Mouse (Mus musculus) embryo, embryonic 11.5 days (tissue): ENCODE results near the gene Zic1.

Source experiments
- DNase-seq: peaks from one replicate; pipeline ENCODE4 v3.0.0-alpha.2; 2012; ENCODE audit warnings: low read depth, low spot score

The Zic1 gene

GRCm38 (mm10) chr9:91353551-91354433 is 11.8 kb downstream of the Zic1 start:
- no peak for DNase-seq

DNA sequence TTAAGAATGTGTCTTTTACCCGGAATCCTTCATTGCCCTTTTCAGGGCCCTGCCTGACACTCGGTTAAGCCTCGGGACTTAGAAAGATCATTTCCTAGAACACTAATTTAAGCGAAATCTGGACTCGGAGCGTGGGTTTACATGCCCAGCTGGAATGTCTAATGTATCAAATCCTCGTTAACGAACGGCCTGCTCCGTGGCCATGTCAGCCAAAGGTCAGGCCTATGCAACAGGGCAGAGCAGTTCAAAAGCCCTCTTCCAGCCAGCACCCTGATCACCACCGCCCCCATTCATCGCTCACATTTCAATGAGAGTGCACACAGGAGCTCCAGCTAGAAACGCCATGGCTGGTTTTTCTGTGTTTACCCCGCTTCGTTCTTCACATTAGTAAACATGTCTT is 12.8 kb downstream of the Zic1 start:
- DNase-seq = no peak

- no peak for DNase-seq
Measured at GRCm38 (mm10) chr9:91351961-91352411, 13.6 kb downstream of the Zic1 start.

- DNase-seq = no peak
Measured at GRCm38 (mm10) chr9:91351361-91351760, 14.2 kb downstream of the Zic1 start.

GRCm38 (mm10) chr9:91350861-91351291 is 14.7 kb downstream of the Zic1 start:
- DNase-seq = no peak

DNA sequence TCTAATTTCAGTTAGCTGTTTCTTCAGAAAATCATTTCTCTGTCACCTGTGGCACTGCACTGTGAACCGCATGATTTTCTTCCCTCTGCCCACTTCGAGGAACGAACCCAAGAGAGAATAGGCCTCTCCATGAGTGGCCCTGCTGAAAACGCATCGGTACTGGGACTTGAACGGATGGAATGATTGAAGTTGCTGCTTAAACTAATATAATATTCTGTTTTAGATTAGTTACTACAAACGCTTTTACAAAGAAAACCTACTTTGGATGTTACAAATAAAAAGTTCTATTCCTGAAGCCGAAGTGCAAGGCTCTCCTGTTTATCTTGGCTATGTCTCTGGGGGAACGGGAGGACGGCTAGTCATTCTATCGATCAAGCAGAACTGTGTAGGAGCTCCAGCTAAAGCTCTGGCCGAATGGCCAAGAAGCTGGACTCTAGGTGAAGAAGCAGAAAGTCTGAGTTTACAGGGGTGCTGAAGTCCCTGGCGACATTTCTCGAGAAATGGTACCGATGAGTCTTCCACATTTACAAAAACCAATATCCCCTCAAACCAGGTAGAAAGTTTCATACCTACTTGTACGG is 15.3 kb downstream of the Zic1 start:
- DNase-seq = no peak

GRCm38 (mm10) chr9:91348746-91349145 is 16.9 kb downstream of the Zic1 start:
- no peak for DNase-seq

GRCm38 (mm10) chr9:91347591-91347990 is 18.0 kb downstream of the Zic1 start:
- DNase-seq = no peak
